Mouse (Mus musculus): Measurements from ENCODE around the gene Gm44511. TPM values are rescaled to one million over a fixed set of nuclear protein-coding genes. Genes with fewer than 3 reads are reported as not detected.
"Not testable (repeated sequence)": the region's sequence is repeated elsewhere in the genome, so short reads cannot be mapped to it uniquely, and the experiment has no call there.

The Gm44511 gene
- polyA plus RNA-seq, 1 experiment: not detected

DNA sequence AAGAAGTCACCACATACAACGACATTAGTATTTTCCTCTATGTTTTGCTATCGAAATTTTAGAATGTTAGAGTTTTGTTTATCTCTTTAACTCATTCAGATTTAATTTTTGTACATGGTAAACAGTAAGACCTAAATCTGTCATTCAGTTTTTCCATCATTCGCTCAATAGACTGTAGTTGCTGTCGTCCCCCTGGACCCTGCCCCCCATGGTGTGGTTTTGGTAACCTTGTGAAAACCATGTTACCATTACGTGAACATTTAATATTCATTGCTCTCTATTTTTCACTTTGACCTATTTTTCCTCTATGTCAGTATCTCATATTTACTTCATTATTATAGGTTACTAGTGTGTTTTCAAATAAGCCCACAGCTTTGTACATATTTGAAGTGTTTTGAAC, 61.5 kb downstream of the Gm44511 start:
- TF ChIP-seq POLR2A (IDR thresholded peaks at IDR 0.05; ENCODE audit: borderline replicate concordance, extremely low read depth, insufficient read depth, insufficient read length, poor library complexity, severe bottlenecking) (no peak), CTCF (IDR thresholded peaks at IDR 0.05; ENCODE audit: borderline replicate concordance, extremely low read depth, insufficient read depth, insufficient read length) (no peak)
- no peak for DNase-seq (ENCODE audit: low read depth)

DNA sequence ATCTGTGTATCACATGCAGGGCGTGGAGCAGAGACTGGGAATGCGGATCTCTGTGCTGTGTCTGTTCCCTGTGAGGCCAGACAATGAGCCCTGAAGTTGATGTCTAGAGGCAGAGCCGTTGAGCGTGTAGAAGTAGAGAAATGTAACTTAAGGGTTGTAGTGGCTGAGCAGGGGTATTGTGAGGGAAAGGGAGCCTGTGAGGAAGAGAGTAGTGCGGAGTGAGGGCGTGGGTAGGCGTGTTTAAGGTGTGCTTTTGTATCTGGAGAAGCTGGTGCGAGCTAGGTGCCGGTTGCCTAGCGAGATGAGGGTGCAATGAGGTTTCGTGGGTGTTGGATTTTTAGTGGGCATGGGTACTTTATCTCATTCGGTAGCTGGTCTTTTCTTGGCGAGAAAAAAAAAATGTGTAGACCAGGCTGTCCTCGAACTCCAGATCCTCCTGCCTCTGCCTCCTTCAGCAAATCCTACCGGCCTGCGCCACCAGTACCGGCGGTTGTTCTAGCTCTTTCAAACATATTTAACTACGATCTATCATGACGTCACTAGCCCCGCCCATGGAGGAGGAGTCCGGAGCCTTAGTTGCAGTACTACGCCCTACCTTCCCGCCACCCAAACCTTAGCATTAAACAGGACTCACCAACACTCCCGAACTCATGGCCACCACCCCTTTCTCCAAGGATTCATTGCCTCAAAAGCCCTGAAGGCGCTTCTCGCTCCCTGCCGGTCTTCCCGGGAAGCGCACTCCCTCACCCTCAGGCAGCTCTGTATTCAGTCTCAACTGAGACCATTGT, 62.2 kb downstream of the Gm44511 start:
- TF ChIP-seq POLR2A (IDR thresholded peaks at IDR 0.05; ENCODE audit: borderline replicate concordance, extremely low read depth, insufficient read depth, insufficient read length, poor library complexity, severe bottlenecking): no peak
- TF ChIP-seq CTCF (IDR thresholded peaks at IDR 0.05; ENCODE audit: borderline replicate concordance, extremely low read depth, insufficient read depth, insufficient read length): peak; percentile 65
- peak; percentile 99 for DNase-seq (ENCODE audit: low read depth)

DNA sequence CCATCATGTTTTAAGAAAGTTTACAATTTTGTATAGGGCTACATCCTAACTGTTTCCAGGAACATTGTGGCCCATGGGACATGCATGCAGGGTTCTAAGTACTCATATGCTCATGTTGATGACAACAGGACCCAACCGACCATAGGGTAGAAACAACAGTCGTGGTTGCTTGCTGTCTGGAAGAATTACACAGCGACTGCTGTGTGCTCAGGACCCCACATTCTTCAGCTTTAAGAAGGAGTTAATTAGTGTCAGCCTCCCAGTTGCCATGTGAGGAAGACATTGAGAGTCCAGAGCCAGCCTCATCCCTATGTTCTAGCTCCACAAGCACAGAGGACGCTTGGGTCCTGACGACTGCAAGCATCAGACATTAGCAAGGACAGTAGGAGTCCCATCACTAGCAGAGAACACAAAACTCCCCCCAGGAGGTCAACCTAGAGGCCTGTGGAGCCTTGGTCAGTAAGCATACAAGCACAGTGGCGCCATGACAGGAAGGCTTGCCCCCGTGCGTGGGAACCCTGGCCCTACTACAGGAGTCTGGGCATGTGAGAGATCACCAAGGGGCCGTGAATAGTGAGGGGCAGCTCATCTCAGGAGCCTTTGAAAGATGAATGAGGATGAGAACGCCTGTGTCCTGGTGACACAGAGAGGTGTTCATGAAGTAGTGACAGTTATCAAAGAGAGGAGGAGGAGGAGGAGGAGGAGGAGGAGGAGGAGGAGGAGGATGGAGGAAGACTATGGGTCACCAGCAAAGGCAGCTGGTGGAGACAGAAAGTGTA, 63.0 kb downstream of the Gm44511 start:
- not testable (repeated sequence) for DNase-seq (ENCODE audit: low read depth)

GRCm38 (mm10) chr6:128761144-128761540, 65.0 kb downstream of the Gm44511 start:
- TF ChIP-seq POLR2A (IDR thresholded peaks at IDR 0.05; ENCODE audit: borderline replicate concordance, extremely low read depth, insufficient read depth, insufficient read length, poor library complexity, severe bottlenecking) (no peak), CTCF (IDR thresholded peaks at IDR 0.05; ENCODE audit: borderline replicate concordance, extremely low read depth, insufficient read depth, insufficient read length) (no peak)
- peak; percentile 42 for DNase-seq (ENCODE audit: low read depth)

- peak; percentile 95 for DNase-seq (ENCODE audit: low read depth)
Observed at GRCm38 (mm10) chr6:128760416-128761143, 65.5 kb downstream of the Gm44511 start.

GRCm38 (mm10) chr6:128760016-128760415, 66.1 kb downstream of the Gm44511 start:
- peak; percentile 93 for DNase-seq (ENCODE audit: low read depth)

More at GRCm38 (mm10) chr6:128760416-128761143, 65.5 kb downstream of the Gm44511 start:
- TF ChIP-seq CTCF (IDR thresholded peaks at IDR 0.05; ENCODE audit: borderline replicate concordance, extremely low read depth, insufficient read depth, insufficient read length) (peak; percentile 67), POLR2A (IDR thresholded peaks at IDR 0.05; ENCODE audit: borderline replicate concordance, extremely low read depth, insufficient read depth, insufficient read length, poor library complexity, severe bottlenecking) (peak; percentile 17; the same call in 1 of the 2 replicates)

DNA sequence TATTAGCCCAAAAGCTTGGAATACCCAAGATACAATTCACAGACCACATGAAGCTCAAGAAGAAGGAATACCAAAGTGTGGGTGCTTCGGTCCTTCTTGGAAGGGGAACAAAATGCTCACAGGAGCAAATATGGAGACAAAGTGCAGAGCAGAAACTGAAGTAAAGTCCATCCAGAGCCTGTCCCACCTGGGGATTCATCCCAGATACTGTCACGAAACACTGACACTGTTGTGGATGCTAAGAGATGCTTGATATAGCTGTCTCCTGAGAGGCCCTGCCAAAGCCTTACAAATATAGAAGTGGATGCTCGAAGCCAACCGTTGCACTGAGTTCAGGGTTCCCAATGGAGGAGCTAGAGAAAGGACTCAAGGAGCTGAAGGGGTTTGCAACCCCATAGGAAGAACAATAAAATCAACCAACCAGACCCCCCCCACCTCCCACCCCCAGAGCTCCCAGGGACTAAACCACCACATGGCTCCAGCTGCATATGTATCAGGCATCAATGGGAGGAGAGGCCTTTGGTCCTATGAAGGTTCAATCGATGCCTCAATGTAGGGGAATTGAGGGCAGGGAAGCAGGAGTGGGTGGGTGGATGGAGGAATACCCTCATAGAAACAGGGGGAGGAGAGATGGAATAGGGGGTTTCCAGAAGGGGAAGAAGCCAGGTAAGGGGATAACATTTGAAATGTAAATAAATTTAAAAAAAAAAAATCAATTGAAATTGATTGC, 66.7 kb downstream of the Gm44511 start:
- TF ChIP-seq POLR2A (IDR thresholded peaks at IDR 0.05; ENCODE audit: borderline replicate concordance, extremely low read depth, insufficient read depth, insufficient read length, poor library complexity, severe bottlenecking): no peak
- TF ChIP-seq CTCF (IDR thresholded peaks at IDR 0.05; ENCODE audit: borderline replicate concordance, extremely low read depth, insufficient read depth, insufficient read length): no peak
- peak; percentile 8 for DNase-seq (ENCODE audit: low read depth)

DNA sequence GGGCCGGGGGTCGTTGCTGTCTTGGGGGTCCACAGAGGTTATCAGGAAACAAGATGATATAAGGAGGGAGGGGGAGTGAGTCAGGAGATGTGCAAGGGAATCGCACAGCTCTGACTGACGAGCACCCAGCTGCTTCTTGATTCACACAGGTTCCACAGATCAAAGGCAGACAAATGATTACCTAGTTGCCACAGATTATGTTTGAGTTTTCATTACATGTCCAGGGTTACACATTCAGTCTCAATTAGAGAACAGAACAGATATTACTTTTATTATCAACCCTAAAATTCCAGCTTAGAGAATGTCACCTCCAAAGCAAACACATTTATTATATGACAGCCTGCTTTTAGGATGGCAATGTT, 70.7 kb downstream of the Gm44511 start:
- DNase-seq (ENCODE audit: low read depth): not testable (repeated sequence)

DNA sequence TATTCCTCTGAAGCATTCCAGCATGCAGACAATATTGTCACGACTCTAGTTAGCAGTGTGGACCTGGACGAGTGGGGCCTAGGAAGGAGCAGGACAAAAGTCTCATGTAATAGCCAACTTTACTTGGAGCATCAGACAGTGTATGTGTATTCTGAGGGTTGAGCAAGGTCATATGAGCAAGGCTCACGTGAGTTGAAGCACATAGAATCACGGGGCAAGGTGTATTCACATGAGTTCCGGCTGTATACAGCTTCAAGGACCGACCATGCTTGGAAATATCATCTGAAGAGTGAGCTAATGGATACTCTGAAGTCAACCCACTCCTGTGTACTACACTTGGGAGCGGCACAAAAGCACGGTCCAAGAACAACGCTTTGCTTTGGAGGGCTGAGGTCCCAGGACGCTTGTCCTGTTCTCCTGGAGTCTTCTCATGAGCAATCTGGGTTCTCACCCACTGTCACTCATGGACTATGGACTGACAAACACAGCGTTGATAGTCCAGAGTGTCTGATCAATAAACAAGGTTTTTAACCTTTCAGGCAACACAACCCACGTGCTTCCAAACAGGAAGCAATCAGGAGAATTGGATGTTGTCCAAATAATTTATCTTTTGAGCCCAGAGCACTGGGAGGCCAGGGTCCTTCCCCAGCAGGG, 71.2 kb downstream of the Gm44511 start:
- DNase-seq (ENCODE audit: low read depth): not testable (repeated sequence)

DNA sequence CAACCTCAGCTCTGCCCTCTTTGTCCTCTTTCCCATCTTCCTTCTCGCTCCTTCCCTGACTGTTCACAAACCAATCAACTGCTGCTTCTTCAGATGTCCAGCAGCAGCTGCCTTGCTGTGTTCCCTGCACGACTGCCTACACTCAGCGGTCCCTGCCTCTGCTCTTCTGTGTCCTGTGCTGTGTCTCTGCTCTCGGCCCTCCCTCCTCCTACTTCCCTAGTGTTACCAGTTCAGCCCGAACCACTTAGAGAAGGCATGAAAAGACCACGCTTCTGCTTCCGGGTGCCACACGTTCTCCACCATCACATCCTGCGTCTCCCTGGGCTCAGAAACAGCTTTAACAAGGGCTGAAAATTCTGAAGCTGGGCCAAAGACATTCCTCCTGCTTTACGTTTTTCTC, 71.8 kb downstream of the Gm44511 start:
- DNase-seq (ENCODE audit: low read depth): peak; percentile 25

DNA sequence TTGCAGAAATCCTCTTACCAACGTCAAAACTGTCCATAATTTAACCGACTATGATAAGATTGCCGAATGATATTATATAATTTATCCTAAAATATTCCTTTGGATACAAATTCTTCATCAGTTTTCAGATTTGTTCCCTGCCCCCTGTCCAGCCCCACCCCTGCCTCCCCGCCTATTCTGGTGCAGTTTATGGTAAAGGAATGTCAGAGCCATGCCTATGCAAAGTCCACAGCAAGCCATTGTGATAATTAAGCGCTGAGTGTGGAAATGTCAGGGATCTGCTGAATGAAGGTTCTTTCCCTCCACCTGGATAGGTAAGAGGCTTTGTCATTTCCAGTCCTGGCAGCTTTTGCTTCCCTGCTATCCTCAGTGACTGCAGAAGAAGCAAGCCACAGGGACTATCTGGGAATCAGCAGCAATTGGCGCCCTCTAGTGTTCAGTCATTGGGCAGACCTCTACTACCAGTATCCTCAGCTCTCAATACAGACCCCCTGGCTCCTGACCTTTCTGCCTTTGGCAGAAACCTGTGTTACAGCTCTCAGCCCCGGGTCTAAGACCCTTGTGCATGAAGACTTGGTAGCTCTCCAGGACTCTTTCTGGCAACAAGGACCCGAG, 72.4 kb downstream of the Gm44511 start:
- TF ChIP-seq CTCF (IDR thresholded peaks at IDR 0.05; ENCODE audit: borderline replicate concordance, extremely low read depth, insufficient read depth, insufficient read length): peak; percentile 68; the same call in 1 of the 2 replicates
- DNase-seq (ENCODE audit: low read depth): peak; percentile 87

DNA sequence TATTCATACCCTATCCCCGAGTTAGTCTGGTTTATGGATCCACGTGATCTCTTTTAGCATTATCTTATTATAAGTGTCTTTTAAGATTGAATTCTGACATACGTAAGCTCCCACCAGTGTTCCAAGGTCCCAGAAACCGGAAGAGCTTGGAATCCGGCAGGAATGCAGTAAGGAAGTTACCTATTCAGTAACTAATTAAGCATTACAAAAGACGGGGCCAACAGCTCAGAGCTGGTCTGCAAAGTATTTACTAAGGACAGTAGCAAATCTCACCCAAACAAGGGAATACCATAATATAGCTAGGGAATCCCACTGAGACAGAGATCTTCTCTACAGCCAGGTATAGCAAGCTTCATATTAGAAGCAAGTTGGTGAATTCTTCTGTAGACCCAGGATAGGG, 79.1 kb downstream of the Gm44511 start:
- not testable (repeated sequence) for DNase-seq (ENCODE audit: low read depth)

Data from brain, embryonic 14.5 days (tissue).